Mouse (Mus musculus) ovary, postnatal 10 days (tissue): ENCODE measurements around the gene Trpv1.

Experiments used
- DNase-seq: peaks from one replicate; pipeline ENCODE4 v3.0.0; 2022; ENCODE audit warnings: low spot score

Gene Trpv1

DNA sequence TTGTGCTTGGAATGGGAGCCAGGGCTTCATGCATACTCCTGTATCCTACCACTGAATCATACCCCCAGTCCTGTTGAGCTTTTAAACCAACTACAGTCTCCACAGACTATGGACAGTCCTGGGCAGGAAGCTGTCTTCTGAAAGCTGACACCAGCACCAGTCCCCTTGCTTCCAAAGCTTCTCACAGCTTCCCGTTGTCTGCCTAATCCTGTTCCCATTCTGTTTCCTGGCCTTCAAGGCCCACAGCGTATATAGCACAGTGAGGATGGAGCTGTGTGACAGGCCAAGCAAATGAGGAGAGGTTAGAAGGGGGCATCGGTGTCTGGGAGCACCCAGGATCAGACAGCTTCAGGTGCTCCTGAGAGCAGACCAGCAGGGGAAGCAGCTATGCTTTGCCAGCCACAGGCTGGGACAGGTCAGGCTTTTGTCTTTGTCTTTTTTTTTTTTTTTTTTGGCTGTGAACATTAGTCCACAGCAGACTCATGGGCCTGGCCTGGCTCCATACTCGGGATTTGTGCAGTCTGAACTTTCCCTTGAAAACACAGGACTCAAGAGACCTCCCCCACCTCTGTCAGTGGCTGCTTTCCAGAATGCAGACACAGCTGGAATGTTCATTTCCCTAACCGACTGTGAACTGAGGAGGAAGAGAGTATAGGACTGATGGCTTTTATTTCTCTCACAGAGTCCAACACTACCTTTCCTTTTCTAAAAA, 2.1 kb downstream of the Trpv1 start:
- peak; percentile 24 for DNase-seq

DNA sequence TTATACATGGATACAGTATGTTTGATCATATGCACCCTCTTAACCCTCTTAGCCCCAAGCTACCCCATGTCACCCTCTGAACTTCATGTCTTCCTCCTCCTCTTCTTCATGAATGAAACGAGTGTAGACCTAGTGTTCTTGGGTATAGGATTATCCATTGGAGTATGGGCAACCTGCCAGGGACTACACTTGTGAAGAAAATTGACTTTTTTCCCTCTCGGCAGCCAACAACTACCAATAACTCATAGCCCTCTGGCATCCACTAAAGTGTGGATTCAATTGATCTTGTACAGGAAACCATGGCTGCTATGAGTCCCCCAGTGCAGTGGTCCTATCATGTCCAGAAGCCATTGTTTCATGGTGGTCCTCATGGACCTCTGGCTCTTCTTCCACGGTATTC, 2.6 kb downstream of the Trpv1 start:
- no peak for DNase-seq

DNA sequence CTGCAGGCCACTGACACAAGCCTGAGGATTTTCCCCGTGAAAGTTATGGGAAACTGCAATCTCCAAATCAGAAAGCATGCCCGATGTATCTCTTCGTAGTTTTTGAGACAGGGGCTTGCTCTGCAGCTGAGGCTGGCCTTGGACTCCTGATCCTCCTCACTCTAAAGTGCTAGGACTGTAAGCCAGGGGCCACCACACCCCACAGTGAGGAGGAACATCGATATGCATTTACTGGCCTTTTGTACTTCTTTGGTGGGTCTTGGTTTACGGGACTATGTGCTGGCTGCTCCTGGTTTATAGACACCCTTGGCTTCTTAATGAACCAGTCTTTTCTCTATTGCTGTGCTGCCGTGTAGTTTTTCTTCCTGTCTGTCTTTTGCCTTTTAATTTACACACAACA, 8.1 kb downstream of the Trpv1 start:
- no peak for DNase-seq

DNA sequence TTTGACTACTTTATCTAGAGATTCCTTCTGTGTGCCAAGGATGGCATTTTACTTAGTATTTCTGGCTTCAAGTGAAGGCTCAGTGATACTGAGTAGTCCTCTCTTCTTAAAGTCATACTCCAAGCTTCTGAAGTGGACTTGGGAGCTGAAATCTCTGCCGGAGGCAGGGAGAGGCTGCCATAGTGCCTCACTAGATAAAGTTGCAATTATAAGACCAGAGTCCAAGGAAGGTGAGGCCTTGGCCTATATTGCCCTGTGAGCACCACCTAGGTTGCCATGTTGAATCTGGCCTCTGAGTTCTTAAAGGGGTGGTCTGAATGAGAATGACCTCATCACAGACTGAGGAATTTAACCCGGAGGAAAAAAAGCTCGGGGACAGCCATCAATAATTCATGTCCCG, 8.7 kb downstream of the Trpv1 start:
- DNase-seq = no peak

- DNase-seq = no peak
Observed at GRCm38 (mm10) chr11:73257362-73257945, 23.4 kb downstream of the Trpv1 start.

GRCm38 (mm10) chr11:73258664-73259063, 24.6 kb downstream of the Trpv1 start:
- DNase-seq = no peak

GRCm38 (mm10) chr11:73260457-73260856, 26.4 kb downstream of the Trpv1 start:
- no peak for DNase-seq

DNA sequence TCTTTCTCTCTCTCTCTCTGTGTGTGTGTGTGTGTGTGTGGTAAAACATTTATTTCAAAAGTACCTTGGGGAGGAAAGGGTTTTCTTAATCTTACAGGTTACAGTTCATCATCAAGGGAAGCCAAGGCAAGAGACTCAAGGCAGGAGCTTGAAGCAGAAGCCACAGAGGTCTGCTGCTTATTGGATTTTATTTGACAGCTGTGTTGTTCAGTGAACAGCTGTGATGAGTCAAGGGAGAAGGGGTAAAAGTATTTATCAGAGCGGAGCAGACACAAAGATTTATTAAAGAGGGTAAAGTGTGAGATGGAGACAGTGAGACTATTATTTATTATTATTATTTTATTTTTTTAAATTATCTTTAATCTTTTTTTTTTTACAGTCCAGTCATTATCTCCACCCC, 27.3 kb downstream of the Trpv1 start:
- no peak for DNase-seq

GRCm38 (mm10) chr11:73267267-73267666, 33.2 kb downstream of the Trpv1 start, which contains the start of gene Trpv3:
Trpv3 (plus strand) TSS chr11:73267388.
- no peak for DNase-seq

DNA sequence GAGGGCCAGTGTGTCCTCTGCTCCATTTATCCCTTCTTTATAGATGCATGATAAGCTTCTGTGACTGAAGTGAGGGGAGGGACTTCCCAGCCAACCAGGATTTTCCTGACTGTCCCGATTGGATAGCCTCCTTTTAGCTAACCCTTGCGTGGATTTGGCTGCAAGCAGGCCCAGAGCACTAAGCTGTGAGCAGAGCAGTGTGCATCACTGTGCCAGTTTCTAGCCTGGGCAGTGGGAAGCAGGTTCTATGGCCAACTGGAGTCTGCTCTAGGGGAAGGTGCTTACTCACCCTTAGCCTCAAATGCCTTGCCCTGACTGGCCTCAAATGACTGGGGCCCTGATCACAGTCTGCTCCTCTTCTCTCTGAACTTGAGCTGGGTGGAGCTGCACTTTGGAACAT, 40.7 kb downstream of the Trpv1 start:
- DNase-seq = no peak

GRCm38 (mm10) chr11:73280710-73281109, 46.6 kb downstream of the Trpv1 start:
- DNase-seq = no peak

DNA sequence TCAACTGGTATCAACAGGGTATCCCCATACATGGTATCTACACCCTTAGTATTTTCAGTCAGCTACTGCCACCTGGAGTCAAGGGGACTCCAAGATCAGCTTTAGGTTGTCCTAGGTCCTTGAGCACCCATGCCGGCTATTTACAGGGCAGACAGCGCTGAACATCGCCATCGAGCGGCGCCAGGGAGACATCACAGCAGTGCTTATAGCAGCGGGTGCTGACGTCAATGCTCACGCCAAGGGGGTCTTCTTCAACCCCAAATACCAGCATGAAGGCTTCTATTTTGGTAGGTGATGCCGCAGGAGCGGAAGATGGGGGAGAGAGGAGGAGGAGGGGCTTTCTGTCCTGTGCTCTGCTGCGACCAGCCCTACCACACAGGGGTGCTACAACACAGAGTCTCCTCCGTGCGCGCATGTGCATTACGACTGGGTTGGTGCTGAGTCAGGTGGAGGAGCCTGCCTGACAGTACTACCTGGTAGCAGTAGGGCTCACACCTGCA, 47.5 kb downstream of the Trpv1 start:
- DNase-seq = peak; percentile 12

DNA sequence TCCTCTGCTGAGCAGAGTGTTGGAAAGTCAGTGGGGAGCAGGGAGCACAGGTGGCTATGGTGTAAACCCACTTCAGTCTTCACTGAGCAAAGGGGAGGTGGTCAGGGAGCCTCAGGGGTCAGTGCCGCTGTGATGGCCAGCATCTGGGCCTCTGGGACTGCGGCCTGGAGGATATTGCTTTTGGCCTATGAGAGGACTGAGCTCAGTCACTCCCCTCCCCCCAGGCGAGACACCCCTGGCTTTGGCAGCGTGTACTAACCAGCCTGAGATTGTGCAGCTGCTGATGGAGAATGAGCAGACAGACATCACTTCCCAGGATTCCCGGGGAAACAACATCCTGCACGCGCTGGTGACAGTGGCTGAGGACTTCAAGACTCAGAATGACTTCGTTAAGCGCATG, 49.3 kb downstream of the Trpv1 start:
- no peak for DNase-seq

GRCm38 (mm10) chr11:73283926-73284325, 49.8 kb downstream of the Trpv1 start:
- no peak for DNase-seq

DNA sequence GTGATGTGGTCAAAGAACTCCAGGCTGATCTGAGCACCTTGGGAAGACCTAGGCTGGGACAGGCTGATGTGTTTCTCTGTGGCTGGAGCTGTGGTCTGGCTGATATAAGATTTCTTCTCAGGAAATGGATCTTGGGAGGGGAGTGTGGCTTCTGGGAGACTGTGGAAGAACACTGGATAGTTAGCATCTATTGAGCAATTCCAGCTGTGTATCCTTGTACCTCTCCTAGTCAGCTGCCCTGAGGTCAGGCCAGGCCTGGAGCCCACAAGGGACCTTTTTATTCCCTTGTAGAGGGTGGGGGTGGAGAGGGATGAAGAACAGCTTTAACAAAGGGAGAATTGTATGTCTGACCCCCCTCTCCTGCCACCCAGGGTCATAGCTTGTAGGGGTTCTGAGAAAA, 50.3 kb downstream of the Trpv1 start:
- no peak for DNase-seq

- DNase-seq = no peak
Observed at GRCm38 (mm10) chr11:73289621-73290020, 55.5 kb downstream of the Trpv1 start.

DNA sequence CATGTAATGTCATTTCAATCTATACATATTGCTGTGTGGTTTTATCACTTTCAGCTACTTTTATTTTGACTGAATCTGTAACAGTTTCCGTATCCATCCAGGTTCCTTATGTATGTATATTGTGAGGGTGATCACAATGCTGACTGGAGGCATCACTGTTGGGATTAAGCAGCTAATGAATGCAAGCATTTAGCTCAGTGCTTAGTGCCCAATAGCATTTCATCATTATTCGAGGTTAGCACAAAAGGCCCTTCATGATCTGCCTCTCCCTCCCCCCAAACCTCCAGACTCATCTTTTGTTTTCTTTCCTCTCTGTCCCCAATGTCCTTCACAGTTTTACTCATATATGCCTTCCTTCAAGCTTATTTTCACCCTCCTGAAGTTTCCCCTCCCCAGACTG, 69.0 kb downstream of the Trpv1 start:
- no peak for DNase-seq
